Mouse (Mus musculus) forebrain, embryonic 11.5 days (tissue): ENCODE measurements at regions not wholly inside any gene's neighbourhood (a gene's known extent, or its start where the extent isn't known, plus 50 kb on each side); places are given as distances from the start of the nearest gene placed in this dataset.

ENCODE experiments used
- ATAC-seq: fragments of 200-750 bp; cut with Nextera tagmentation; replicated peaks from 2 replicates; pipeline ENCODE4 v1.8.0; 2017; ENCODE audit warnings: moderate TSS enrichment; ENCODE audit not compliant: low FRiP score
- DNase-seq: peaks from one replicate; pipeline ENCODE4 v3.0.0-alpha.2; 2017; ENCODE audit warnings: low spot score
- H3K27ac ChIP-seq: fragments of 300-500 bp; sonication (generic); 2 replicates; pipeline ENCODE4 v1.5.1; 2014; ENCODE audit warnings: low read depth, low read length
- H3K27me3 ChIP-seq: fragments of 300-500 bp; sonication (generic); 2 replicates; pipeline ENCODE4 v1.6.1; 2014; ENCODE audit warnings: mild to moderate bottlenecking, low read length, mixed read lengths; ENCODE audit not compliant: control insufficient read depth, insufficient read depth
- H3K36me3 ChIP-seq: fragments of 300-500 bp; sonication (generic); 2 replicates; pipeline ENCODE4 v1.6.1; 2014; ENCODE audit warnings: mild to moderate bottlenecking, low read length, moderate library complexity, mixed read lengths; ENCODE audit not compliant: control insufficient read depth, insufficient read depth
- H3K4me1 ChIP-seq: fragments of 300-500 bp; sonication (generic); replicated peaks from 2 replicates; pipeline ENCODE4 v1.6.1; 2014; ENCODE audit warnings: low read length, mixed read lengths; ENCODE audit not compliant: control insufficient read depth, insufficient read depth
- H3K4me2 ChIP-seq: fragments of 300-500 bp; sonication (generic); 2 replicates; pipeline ENCODE4 v1.6.1; 2014; ENCODE audit warnings: low read depth, mild to moderate bottlenecking, low read length, moderate library complexity, mixed read lengths; ENCODE audit not compliant: severe bottlenecking
- H3K4me3 ChIP-seq: fragments of 300-500 bp; sonication (generic); 2 replicates; pipeline ENCODE4 v1.5.1; 2014; ENCODE audit warnings: low read depth, low read length
- H3K9ac ChIP-seq: fragments of 300-500 bp; sonication (generic); 2 replicates; pipeline ENCODE4 v1.6.1; 2014; ENCODE audit warnings: low read length
- H3K9me3 ChIP-seq: fragments of 300-500 bp; sonication (generic); 2 replicates; pipeline ENCODE4 v1.6.1; 2016; ENCODE audit warnings: low read length, mixed read lengths; ENCODE audit not compliant: control insufficient read depth
- WGBS: fragments of 180-500 bp; shearing (Covaris S2); extraction: QIAGEN DNeasy Blood & Tissue Kit; methylation state at CpG from one replicate; pipeline ENCODE4 v1.1.7; 2014; 5-methylcytosine and 5-hydroxymethylcytosine counted together

DNA sequence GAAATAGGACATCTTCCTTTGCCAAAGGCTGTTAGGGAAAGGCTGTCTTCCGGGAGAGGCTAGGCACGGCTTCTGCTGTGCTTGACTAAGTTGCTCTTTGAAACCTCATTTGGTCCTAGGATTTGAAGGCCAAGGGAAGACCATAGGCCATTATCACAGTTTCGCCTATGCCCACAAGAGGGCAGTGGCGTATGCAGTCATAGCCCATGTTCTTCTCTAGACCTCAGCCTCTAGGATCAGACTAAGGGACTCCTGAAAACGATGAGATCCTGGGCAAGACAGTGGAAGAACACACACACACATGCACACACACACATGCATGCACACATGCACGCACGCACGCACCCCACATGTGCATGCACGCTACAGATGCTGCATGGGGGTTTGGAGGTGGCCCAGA lies 87.5 kb upstream of the Usp24 start:
- Histone ChIP-seq H3K36me3 (no peaks in the 10 kb centered on the region), H3K27me3 (no peaks in the 10 kb centered on the region), H3K9ac (no peak overlapping the region), H3K4me1 (no peaks in the 10 kb centered on the region), H3K9me3 (no peaks in the 10 kb centered on the region), H3K4me3 (no peak overlapping the region), H3K27ac (no peak overlapping the region), H3K4me2 (no peak overlapping the region)
- DNase-seq (peak; percentile 72), ATAC-seq (peak; percentile 56; the same call in 1 of the 2 replicates)
- 41% methylated on average over 9 of the region's 9 CpGs for WGBS

DNA sequence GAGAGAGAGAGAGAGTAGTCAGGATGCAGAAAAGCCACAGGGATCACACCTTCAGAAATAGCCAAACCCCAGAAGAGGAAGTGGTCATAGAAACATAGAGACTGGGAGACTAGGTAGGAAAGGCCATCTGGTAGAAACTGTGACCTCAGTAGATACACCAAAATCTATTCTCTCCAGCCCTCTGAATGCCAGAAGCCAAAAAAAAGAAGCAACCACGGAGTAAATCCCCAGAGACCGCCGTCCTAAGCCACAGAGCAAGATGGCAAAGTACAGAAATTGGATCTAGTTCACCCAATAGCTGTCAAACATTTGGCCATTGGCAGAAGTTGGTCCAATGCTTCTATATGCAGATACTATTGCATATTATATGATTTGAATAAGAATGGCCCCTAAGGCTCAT lies 86.5 kb upstream of the Usp24 start:
- no peak overlapping the region for H3K9ac ChIP-seq
- H3K36me3 ChIP-seq: no peaks in the 10 kb centered on the region
- no peak for DNase-seq
- H3K4me1 ChIP-seq: no peaks in the 10 kb centered on the region
- H3K9me3 ChIP-seq: no peaks in the 10 kb centered on the region
- ATAC-seq: no peak
- 76% methylated on average over 3 of the region's 3 CpGs for WGBS
- no peaks in the 10 kb centered on the region for H3K27me3 ChIP-seq
- H3K27ac ChIP-seq: no peak overlapping the region
- no peak overlapping the region for H3K4me2 ChIP-seq
- H3K4me3 ChIP-seq: no peak overlapping the region

DNA sequence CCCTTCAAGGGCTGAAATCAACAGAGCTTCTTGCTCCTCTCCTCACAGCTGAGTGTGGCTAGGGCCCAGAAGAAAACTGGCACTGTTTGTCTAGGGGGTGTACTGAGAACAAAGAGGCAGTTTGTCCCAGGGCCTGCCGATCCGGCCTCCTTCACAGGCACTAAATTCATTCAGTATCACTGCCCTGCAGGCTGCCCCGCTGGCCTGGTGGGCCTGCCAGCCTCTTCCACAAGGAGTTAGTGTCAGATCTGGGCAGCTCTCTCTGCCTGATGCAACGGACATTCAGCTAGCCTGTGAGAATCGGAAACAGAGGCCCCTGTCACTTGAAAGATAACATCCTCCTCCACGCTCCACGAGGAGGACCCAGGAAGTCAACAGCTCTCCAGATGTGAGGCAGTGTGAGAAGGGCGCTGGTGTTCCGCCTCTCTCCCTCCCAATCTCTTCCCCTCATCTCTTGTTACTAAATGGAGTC lies 83.5 kb upstream of the Usp24 start:
- Histone ChIP-seq H3K36me3 (no peaks in the 10 kb centered on the region), H3K27ac (no peak overlapping the region), H3K9me3 (no peaks in the 10 kb centered on the region), H3K4me3 (no peak overlapping the region), H3K27me3 (no peaks in the 10 kb centered on the region), H3K4me1 (no peaks in the 10 kb centered on the region), H3K9ac (no peak overlapping the region), H3K4me2 (no peak overlapping the region)
- no peak for ATAC-seq
- no peak for DNase-seq
- WGBS: 60% methylated on average over 9 of the region's 9 CpGs

DNA sequence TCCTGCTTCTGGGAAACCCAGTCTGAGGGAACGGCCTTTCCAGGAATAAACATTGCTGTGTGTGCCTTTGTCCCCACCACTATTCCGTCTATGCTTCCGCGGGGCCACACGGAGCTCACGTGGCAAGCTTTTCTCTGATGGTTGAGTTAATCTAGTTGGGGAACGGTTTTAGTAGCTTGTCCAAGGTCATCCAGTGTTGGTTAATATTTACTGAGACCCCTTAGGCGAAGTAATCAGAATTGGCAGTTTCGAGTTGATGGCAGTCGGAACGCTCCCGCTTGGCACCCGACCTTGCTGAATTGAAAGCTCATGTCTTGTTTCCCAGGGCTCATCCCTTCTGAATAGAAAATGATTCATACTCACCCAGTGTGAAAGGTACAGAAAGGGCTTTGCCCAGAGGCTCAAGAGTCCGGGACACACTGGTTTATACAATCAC lies 71.6 kb upstream of the Usp24 start:
- no peaks in the 10 kb centered on the region for H3K27me3 ChIP-seq
- H3K36me3 ChIP-seq: no peaks in the 10 kb centered on the region
- no peak overlapping the region for H3K9ac ChIP-seq
- no peaks in the 10 kb centered on the region for H3K4me1 ChIP-seq
- ATAC-seq (no peak), DNase-seq (no peak)
- WGBS: 91% methylated on average over 14 of the region's 14 CpGs
- H3K27ac ChIP-seq: no peak overlapping the region
- H3K4me2 ChIP-seq: no peak overlapping the region
- no peak overlapping the region for H3K4me3 ChIP-seq
- no peaks in the 10 kb centered on the region for H3K9me3 ChIP-seq

DNA sequence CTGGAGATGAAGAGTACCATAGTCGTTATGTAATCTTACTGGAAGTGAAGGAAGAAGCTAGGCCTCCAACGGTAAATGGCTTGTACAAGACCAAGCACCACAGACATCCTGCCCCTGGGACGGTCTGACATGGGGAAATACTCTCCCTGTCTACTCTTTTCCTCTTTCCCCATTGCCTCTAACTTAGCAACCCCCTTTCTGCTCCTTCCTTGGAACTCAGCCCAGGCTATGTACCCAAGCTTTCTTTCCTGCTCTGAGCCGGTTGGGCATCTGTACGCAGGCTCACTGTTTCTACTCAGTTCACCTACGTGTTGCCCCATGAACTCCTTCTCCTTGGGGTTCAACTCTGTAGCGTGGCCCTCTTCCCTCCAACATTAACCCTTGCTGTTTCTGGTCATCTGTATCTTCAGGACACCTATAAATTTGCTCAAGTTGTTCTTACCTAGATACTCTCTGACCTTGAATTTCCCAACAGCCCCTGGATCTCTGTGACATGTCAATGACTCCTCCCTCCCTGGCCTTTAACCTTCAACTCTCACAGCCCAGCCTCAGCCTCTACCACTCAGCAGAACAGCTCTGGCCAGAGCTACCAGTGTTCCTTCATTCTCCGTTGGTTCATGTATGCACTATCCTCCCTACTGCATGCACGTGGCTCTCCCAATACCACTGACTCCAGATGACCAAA lies 71.0 kb upstream of the Usp24 start:
- 93% methylated on average over 9 of the region's 9 CpGs for WGBS
- no peak overlapping the region for H3K27ac ChIP-seq
- H3K4me1 ChIP-seq: no peaks in the 10 kb centered on the region
- no peaks in the 10 kb centered on the region for H3K9me3 ChIP-seq
- ATAC-seq (no peak), DNase-seq (no peak)
- H3K36me3 ChIP-seq: no peaks in the 10 kb centered on the region
- H3K9ac ChIP-seq: no peak overlapping the region
- H3K27me3 ChIP-seq: no peaks in the 10 kb centered on the region
- no peak overlapping the region for H3K4me2 ChIP-seq
- H3K4me3 ChIP-seq: no peak overlapping the region

DNA sequence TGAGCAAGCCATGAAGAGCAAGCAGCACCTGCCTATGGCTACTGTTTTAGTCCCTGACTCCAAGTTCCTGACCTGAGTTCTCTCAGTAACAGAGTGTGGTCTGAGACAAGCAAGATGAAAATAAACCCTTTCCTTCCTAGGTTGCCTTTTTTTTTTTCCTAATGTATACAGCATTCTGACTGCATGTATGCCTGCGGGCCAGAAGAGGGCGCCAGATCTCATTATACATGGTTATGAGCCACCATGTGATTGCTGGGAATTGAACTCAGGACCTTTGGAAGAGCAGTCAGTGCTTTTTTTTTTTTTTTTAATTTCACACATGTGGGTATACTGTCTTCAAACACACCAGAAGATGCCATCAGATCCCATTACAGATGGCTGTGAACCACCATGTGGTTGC lies 69.3 kb upstream of the Usp24 start:
- Histone ChIP-seq H3K4me1 (no peaks in the 10 kb centered on the region), H3K27ac (no peak overlapping the region), H3K27me3 (no peaks in the 10 kb centered on the region), H3K4me3 (no peak overlapping the region), H3K9ac (no peak overlapping the region), H3K4me2 (no peak overlapping the region), H3K9me3 (no peaks in the 10 kb centered on the region), H3K36me3 (no peaks in the 10 kb centered on the region)
- DNase-seq (no peak), ATAC-seq (no peak)
- 83% methylated on average over 2 of the region's 2 CpGs for WGBS

DNA sequence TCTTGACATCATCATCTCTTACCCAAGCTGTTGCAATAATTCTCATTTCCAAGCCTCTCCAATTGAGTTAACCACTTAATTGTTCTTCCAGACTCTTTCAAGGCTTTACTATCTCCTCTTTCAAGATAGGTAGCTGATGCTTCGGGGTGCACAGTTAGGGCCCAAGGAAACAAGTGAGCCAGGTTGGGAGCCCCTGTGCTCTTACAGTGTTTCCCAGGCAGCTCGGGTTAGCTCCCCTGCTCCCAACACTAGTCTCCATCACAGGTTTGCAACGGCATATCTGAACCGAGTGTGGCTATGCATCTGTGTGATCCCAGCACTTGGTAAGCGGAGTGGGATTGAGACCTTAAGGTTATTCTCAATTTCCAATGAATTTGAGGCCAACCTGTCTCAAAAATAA lies 68.6 kb upstream of the Usp24 start:
- WGBS: 93% methylated on average over 5 of the region's 5 CpGs
- Histone ChIP-seq H3K27me3 (no peaks in the 10 kb centered on the region), H3K4me1 (no peaks in the 10 kb centered on the region), H3K9me3 (no peaks in the 10 kb centered on the region), H3K9ac (no peak overlapping the region), H3K4me3 (no peak overlapping the region), H3K27ac (no peak overlapping the region), H3K4me2 (no peak overlapping the region), H3K36me3 (no peaks in the 10 kb centered on the region)
- ATAC-seq (no peak), DNase-seq (no peak)

DNA sequence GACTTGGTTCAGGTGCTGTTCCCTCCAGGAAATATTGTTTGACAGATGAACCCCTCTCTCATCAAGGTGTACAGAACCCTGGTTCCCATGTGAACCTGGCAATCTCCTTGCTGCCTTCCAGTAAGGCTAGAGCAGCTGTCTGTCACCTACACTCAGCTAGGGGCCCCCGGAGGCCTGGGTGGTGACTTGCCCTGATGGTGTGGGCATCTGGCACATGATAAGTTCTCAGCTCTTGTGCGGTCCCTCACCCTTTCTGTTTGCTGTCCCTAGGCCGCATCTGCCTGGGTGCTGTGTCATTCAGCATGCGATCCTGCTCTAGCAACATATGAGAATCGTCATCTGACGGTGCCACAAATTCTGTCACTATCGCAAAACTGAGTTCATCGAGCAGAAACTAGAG lies 67.7 kb upstream of the Usp24 start:
- Histone ChIP-seq H3K4me1 (no peaks in the 10 kb centered on the region), H3K27me3 (no peaks in the 10 kb centered on the region), H3K9ac (no peak overlapping the region), H3K9me3 (no peaks in the 10 kb centered on the region), H3K27ac (no peak overlapping the region), H3K4me3 (no peak overlapping the region), H3K4me2 (no peak overlapping the region), H3K36me3 (no peaks in the 10 kb centered on the region)
- DNase-seq (no peak), ATAC-seq (no peak)
- WGBS: 90% methylated on average over 8 of the region's 8 CpGs

DNA sequence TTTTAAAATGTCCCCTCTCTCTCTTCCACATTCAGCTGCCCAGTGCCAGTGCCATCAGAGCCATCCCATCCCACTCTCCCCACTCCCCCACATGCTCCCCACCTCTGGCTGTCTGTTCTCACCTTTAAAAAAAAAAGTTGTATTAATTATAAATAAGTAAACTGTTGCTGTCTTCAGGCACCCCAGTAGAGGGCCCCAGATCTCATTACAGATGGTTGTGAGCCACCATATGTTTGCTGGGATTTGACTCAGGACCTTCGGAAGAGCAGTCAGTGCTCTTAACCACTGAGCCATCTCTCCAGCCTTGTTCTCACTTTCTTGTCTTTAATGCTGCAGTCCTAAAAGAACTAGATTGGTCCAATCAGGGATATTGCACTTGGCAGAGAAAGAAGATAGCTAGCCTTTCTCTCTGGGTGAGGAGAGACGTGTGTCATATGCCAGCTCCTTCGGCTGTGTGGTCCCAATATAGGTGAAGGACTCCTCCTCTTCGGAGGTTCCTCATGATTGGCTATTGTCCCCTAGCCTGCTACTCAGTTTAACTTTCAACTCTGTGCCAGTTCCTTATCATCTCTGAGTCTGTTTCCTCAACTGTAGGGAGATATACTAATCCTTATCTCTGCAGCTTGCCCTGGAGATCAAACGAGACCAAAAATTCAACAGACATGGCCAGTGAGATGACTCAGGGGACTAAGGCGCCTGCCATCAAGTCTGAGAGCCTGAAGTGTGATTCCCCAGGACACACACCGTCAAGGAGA lies 66.8 kb upstream of the Usp24 start:
- Histone ChIP-seq H3K27me3 (no peaks in the 10 kb centered on the region), H3K4me3 (no peak overlapping the region), H3K9me3 (no peaks in the 10 kb centered on the region), H3K4me2 (no peak overlapping the region), H3K27ac (no peak overlapping the region), H3K36me3 (no peaks in the 10 kb centered on the region), H3K9ac (no peak overlapping the region), H3K4me1 (no peaks in the 10 kb centered on the region)
- 91% methylated on average over 7 of the region's 7 CpGs for WGBS
- DNase-seq (no peak), ATAC-seq (no peak)
